Mouse (Mus musculus): ENCODE measurements around the gene Thoc6. TPM values are rescaled to one million over a fixed set of nuclear protein-coding genes. Genes with fewer than 3 reads are reported as not detected.

Gene Thoc6
- total RNA-seq, 2 experiments from 2014 or later: 5.3 to 6.8 TPM

- no peak for DNase-seq (ENCODE audit: low spot score in 2 of 2)
These were observed 5.6 kb upstream of the Thoc6 start, which contains the start of gene Cldn6 for GRCm38 (mm10) chr17:23679127-23679835. TSS of gene Cldn6 (plus strand) at chr17:23679249.

DNA sequence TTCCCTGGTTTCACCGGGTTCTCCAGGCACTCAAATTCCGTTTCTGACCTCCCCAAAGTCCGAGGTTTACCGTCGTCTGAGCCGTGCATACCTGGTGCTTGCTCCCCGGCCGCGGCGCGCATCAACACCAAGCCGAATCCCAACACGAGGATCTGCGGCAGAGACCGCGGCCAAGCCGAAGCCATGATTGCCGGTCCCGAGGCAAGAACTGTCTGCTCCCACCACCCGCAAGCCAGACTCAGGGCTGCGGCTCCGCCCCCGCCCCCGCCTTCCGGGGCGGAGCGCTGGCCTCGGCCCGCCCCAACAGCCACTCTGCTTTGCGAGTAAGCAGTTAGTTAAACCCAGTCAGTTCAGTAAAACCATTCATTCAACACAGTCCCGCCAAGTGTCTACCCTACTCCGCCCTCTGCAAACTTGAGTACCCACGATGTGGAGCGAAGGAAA lies 3.6 kb upstream of the Thoc6 start, which contains the start of gene Tnfrsf12a:
Tnfrsf12a (minus strand) TSS at position 233 of the 444 bp plus-strand sequence.
- peak; percentile 67 to 82 for DNase-seq (ENCODE audit: low spot score in 2 of 2)

- DNase-seq (ENCODE audit: low spot score in 2 of 2): no peak
These were observed 2.9 kb upstream of the Thoc6 start for GRCm38 (mm10) chr17:23676473-23677031.

DNA sequence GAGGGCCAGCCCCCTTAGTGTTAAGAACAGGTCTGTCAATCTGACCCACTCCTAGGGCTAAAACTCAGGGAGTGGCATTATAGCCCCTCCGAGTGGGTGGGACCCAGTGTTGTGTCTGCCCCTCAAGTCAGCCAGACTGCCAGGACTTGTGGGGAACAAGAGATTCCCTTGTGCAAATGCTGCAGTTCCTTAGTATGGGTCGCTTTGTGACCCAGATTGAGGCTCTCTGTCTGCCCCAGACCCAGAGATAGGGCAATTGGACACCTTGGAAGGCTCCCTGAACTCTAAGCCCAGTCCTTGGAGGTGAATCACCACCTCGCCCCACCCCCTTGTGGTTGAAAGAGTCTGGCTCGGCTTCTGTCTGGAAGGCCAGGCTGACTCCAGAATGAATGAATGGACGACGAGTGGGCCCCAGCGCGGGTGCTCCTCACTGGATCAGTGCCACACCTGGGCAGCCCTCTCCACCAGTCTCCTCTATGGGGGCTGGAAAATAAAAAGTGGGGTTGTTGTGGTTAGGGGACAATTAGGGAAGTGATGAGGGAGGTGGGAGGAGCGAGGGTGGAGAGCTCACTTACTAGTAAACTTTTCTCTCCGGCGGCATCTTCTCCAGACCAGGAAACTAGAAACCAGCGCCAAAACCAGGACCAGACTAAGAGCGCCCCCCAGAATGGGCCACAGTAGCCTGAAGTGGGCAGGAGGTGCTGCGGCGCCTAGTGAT lies 2.0 kb upstream of the Thoc6 start:
- DNase-seq (ENCODE audit: low spot score in 2 of 2): no peak

DNA sequence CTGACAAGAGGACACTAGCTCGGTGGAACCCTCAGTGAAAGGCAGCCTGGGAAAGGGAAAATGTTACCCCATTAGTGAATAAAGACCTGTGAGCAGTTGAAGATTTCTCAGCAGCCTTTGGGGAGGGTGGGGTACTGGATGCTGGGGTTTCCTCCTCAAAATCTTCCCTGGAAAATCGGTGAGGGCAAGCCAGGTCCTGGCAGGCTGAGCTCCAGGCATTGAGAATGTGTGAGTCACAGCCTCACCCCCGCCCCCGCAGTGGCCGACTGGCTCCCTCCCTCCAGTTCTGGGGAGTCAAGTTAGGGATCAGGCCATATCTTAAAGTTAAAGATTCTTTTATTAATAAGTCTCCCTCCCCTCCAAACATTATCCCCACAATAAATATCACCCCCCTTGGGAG lies 1.4 kb upstream of the Thoc6 start:
- peak in 1 of 2 experiments; percentile 42 for DNase-seq (ENCODE audit: low spot score in 2 of 2)

GRCm38 (mm10) chr17:23674271-23674952 lies 730 bp upstream of the Thoc6 start:
- DNase-seq (ENCODE audit: low spot score in 2 of 2): no peak

- no peak for DNase-seq (ENCODE audit: low spot score in 2 of 2)
These were observed 921 bp downstream of the Thoc6 start for GRCm38 (mm10) chr17:23672761-23673160.

DNA sequence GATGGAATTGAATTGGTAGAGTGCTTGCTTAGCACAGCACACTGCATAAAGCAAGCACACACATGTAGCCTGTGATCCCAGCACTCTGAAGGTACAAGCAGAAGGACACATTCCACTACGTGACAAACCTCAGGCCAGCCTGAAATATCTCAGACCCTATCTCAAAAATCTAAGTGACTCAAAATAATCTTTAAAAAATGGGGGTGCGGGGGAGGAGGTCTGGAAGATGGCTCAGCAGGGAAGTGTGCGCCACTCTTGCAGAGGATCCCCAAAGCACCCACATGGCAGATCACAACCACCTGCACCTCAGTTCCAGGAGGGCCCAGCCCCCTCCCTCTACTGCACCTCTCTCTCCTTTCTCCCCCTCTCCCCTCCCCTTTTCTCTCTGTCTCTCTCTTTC lies 2.2 kb downstream of the Thoc6 start:
- DNase-seq (ENCODE audit: low spot score in 2 of 2): no peak

GRCm38 (mm10) chr17:23670516-23671074 lies 3.1 kb downstream of the Thoc6 start:
- DNase-seq (ENCODE audit: low spot score in 2 of 2): no peak

DNA sequence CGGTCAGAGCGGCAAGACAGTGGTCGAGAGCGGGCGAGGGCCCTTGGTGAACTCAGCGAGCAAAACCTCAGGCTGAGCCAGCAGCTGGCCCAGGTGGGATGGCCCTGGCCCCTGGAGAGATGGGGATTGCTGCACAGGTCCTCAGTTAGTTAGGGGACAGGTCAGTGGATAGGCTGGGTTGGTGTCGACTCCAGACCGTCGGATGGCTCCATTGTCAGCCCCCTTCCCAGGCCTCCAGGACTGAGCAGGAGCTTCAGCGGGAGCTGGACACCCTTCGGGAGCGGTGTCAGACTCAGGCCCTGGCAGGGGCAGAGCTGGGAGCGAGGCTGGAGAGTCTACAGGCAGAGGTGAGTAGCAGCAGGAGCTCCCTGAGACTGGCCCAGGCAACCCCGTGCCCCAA lies 8.2 kb downstream of the Thoc6 start:
- DNase-seq (ENCODE audit: low spot score in 2 of 2): no peak

- no peak for DNase-seq (ENCODE audit: low spot score in 2 of 2)
These were observed 9.1 kb downstream of the Thoc6 start for GRCm38 (mm10) chr17:23664556-23665021.

- DNase-seq (ENCODE audit: low spot score in 2 of 2): no peak
These were observed 12.2 kb downstream of the Thoc6 start for GRCm38 (mm10) chr17:23661526-23661925.

- DNase-seq (ENCODE audit: low spot score in 2 of 2): no peak
These were observed 12.8 kb downstream of the Thoc6 start for GRCm38 (mm10) chr17:23660876-23661200.

GRCm38 (mm10) chr17:23660117-23660875 lies 13.4 kb downstream of the Thoc6 start, which contains the start of gene Bicdl2:
TSS of gene Bicdl2 (plus strand) at chr17:23660506.
- DNase-seq (ENCODE audit: low spot score in 2 of 2): peak in 1 of 2 experiments; percentile 33

DNA sequence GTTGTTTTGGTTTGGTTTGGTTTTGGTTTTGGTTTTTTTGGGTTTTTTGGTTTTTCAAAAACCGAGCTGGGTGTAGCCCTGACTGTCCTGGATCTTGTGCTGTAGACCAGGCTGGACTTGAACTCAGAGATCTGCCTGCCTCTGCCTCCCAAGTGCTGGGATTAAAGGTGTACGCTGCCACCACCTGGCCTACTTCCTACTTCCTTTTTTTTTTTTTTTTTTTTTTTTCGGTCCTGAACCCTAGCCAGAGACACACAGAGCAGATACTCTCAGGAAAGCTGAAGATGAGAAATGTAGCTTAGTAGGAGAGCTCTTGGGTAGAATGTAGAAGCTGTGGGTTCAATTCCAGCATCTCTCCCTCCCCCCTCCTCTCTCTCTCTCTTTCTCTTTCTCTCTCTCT lies 15.2 kb downstream of the Thoc6 start:
- DNase-seq (ENCODE audit: low spot score in 2 of 2): no peak

DNA sequence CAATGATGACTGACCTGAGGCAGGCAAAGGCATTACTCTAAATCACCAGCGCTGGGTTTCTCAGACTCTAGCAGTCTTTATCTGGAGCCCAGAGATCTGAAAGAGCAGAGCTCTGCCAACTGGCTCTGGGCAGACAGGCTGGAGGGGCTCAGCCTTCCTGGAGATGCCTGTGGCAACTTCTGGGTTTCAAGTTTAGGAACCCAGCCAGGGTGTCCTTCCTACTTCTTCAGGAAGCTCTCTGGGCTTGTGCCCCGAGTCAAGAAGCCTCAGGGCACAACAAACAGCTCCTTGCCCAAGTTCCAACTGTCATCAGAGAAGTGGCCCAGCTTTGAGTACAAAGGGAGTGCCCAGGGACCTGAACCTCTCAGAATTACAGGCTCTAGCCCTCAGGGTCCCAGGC lies 19.3 kb downstream of the Thoc6 start:
- no peak for DNase-seq (ENCODE audit: low spot score in 2 of 2)

- no peak for DNase-seq (ENCODE audit: low spot score in 2 of 2)
These were observed 19.7 kb downstream of the Thoc6 start for GRCm38 (mm10) chr17:23654001-23654400.

DNA sequence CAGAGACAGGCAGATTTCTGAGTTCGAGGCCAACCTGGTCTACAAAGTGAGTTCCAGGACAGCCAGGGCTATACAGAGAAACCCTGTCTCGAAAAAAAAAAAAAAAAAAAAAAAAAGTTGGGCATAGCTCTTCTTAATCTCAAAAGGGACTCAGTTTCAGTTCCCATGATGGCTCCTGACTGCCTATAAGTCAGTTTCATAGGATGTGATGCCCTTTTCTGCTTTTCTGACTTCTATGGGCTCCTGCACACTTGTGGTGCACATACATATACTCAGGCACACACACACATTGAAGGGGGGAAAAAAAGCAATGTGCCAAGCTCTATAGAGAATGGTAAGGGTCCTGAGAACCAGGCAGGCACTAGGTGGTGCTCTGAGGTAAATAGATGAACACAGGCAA lies 20.4 kb downstream of the Thoc6 start:
- no peak for DNase-seq (ENCODE audit: low spot score in 2 of 2)

GRCm38 (mm10) chr17:23651363-23651762 lies 22.3 kb downstream of the Thoc6 start:
- DNase-seq (ENCODE audit: low spot score in 2 of 2): no peak

GRCm38 (mm10) chr17:23645894-23646293 lies 27.8 kb downstream of the Thoc6 start:
- no peak for DNase-seq (ENCODE audit: low spot score in 2 of 2)

All from left cerebral cortex, adult 18-20 months (tissue).